Mouse (Mus musculus) CH12.LX (cell line): Measurements from ENCODE around the gene Fn3k. TPM values are rescaled to one million over a fixed set of nuclear protein-coding genes. Genes with fewer than 3 reads are reported as not detected.
A peak's percentile ranks its signal among the peaks of the same experiment; 100 is the strongest.

Source experiments
- DNase-seq: peaks from one replicate; pipeline ENCODE4 v3.0.0-alpha.2; 2013; ENCODE audit errors: extremely low read depth
- H3K27ac ChIP-seq: 2 replicates; pipeline ENCODE4 v1.5.1; 2012; ENCODE audit warnings: low read depth, mild to moderate bottlenecking, control low read depth, moderate library complexity; ENCODE audit not compliant: insufficient read depth
- H3K27me3 ChIP-seq: replicated peaks from 2 replicates; pipeline ENCODE3; 2012; ENCODE audit warnings: inconsistent platforms
- H3K36me3 ChIP-seq, 2 experiments: replicated peaks in 1 of 2; 2 replicates each; pipeline versions ENCODE3 to v1.6.1; 2012; ENCODE audit warnings: inconsistent platforms in 1 of 2, low read length in 1 of 2, mild to moderate bottlenecking in 1 of 2, mixed read lengths in 1 of 2, moderate library complexity in 1 of 2; ENCODE audit not compliant: control insufficient read depth in 1 of 2, insufficient read depth in 1 of 2
- H3K4me1 ChIP-seq, 2 experiments: 2 replicates each; pipeline ENCODE4 v1.6.1; 2012; ENCODE audit warnings: inconsistent platforms in 1 of 2, moderate library complexity in 1 of 2; ENCODE audit not compliant: insufficient read depth in 2 of 2, control insufficient read depth in 1 of 2
- H3K4me2 ChIP-seq: 2 replicates; pipeline ENCODE4 v1.6.1; 2012; ENCODE audit warnings: low read depth, mild to moderate bottlenecking, control low read depth; ENCODE audit not compliant: poor library complexity, insufficient read depth, severe bottlenecking
- H3K4me3 ChIP-seq, 3 experiments: fragments of 150-350 bp in 1 of 3; sonication (generic) in 1 of 3; replicated peaks in 1 of 3; 2 replicates each; pipeline versions ENCODE3 to v1.5.1; 2011 to 2012; ENCODE audit warnings: low read depth in 2 of 3, low read length in 2 of 3, mild to moderate bottlenecking in 2 of 3, moderate library complexity in 2 of 3, control low read depth in 1 of 3, improper control_type of control experiment in 1 of 3, inconsistent platforms in 1 of 3, mixed read lengths in 1 of 3; ENCODE audit not compliant: poor library complexity in 1 of 3
- H3K79me2 ChIP-seq: replicated peaks from 2 replicates; pipeline ENCODE4 v1.6.1; 2012; ENCODE audit warnings: mild to moderate bottlenecking, moderate library complexity; ENCODE audit not compliant: control insufficient read depth, poor library complexity, insufficient read depth, severe bottlenecking; ENCODE audit errors: extremely low read depth
- H3K9ac ChIP-seq: 2 replicates; pipeline ENCODE4 v1.6.1; 2012; ENCODE audit warnings: low read depth, mild to moderate bottlenecking, control low read depth, moderate library complexity; ENCODE audit not compliant: insufficient read depth
- H3K9me3 ChIP-seq: replicated peaks from 2 replicates; pipeline ENCODE3; 2012; ENCODE audit warnings: low read length, inconsistent platforms, mixed read lengths
- BHLHE40 ChIP-seq: IDR thresholded peaks from 2 replicates; pipeline ENCODE4 v1.6.1; 2011; ENCODE audit warnings: mild to moderate bottlenecking, low read depth, low read length, improper control_type of control experiment
- CHD1 ChIP-seq: IDR thresholded peaks from 2 replicates; pipeline ENCODE4 v1.6.1; 2012; ENCODE audit warnings: low read depth, low read length, improper control_type of control experiment, inconsistent platforms
- CHD2 ChIP-seq: IDR thresholded peaks from 2 replicates; pipeline ENCODE4 v1.6.1; 2011; ENCODE audit warnings: low read length, improper control_type of control experiment
- CTCF ChIP-seq, 2 experiments: IDR thresholded peaks in 1 of 2; conservative IDR thresholded peaks in 1 of 2; 2 replicates each; pipeline ENCODE4 v1.5.1; 2011 to 2012; ENCODE audit warnings: low read depth in 2 of 2, low read length in 2 of 2, improper control_type of control experiment in 1 of 2, inconsistent platforms in 1 of 2, mild to moderate bottlenecking in 1 of 2, moderate library complexity in 1 of 2
- GABPA ChIP-seq: IDR thresholded peaks from 2 replicates; pipeline ENCODE4 v1.6.1; 2012; ENCODE audit warnings: low read depth, low read length, improper control_type of control experiment, inconsistent platforms; ENCODE audit not compliant: insufficient replicate concordance
- IRF4 ChIP-seq: IDR thresholded peaks from 2 replicates; pipeline ENCODE4 v1.6.1; 2014; ENCODE audit warnings: low read depth, mild to moderate bottlenecking, inconsistent platforms, low read length, improper control_type of control experiment
- JUN ChIP-seq: IDR thresholded peaks from 2 replicates; pipeline ENCODE4 v1.6.1; 2011; ENCODE audit warnings: low read depth, mild to moderate bottlenecking, low read length, improper control_type of control experiment, moderate library complexity; ENCODE audit not compliant: insufficient read depth
- MAFK ChIP-seq: IDR thresholded peaks from 2 replicates; pipeline ENCODE4 v1.6.1; 2011; ENCODE audit warnings: low read length, improper control_type of control experiment; ENCODE audit not compliant: insufficient replicate concordance
- MAX ChIP-seq: IDR thresholded peaks from 2 replicates; pipeline ENCODE4 v1.6.1; 2011; ENCODE audit warnings: low read length, improper control_type of control experiment
- MAZ ChIP-seq: IDR thresholded peaks from 2 replicates; pipeline ENCODE4 v1.6.1; 2012; ENCODE audit warnings: low read depth, mild to moderate bottlenecking, inconsistent platforms, low read length, improper control_type of control experiment, moderate library complexity
- MEF2A ChIP-seq: IDR thresholded peaks from 2 replicates; pipeline ENCODE4 v1.6.1; 2014; ENCODE audit warnings: low read depth, mild to moderate bottlenecking, inconsistent platforms, low read length, improper control_type of control experiment, borderline replicate concordance
- MXI1 ChIP-seq: IDR thresholded peaks from 2 replicates; pipeline ENCODE4 v1.6.1; 2011; ENCODE audit warnings: mild to moderate bottlenecking, low read depth, low read length, improper control_type of control experiment
- MYC ChIP-seq: IDR thresholded peaks from 2 replicates; pipeline ENCODE4 v1.6.1; 2011; ENCODE audit warnings: low read depth, mild to moderate bottlenecking, improper control_type of control experiment, low read length
- POLR2AphosphoS2 ChIP-seq: IDR thresholded peaks from 2 replicates; pipeline ENCODE4 v1.6.1; 2011; ENCODE audit warnings: low read depth, low read length, improper control_type of control experiment
- RAD21 ChIP-seq: IDR thresholded peaks from 2 replicates; pipeline ENCODE4 v1.6.1; 2011; ENCODE audit warnings: low read depth, mild to moderate bottlenecking, low read length, improper control_type of control experiment, moderate library complexity
- RCOR1 ChIP-seq: conservative IDR thresholded peaks from 2 replicates; pipeline ENCODE4 v1.6.1; 2012; ENCODE audit warnings: low read depth, mild to moderate bottlenecking, inconsistent platforms, low read length, improper control_type of control experiment
- SIN3A ChIP-seq: IDR thresholded peaks from 2 replicates; pipeline ENCODE4 v1.6.1; 2012; ENCODE audit warnings: low read length, improper control_type of control experiment, inconsistent platforms
- SMC3 ChIP-seq: IDR thresholded peaks from 2 replicates; pipeline ENCODE4 v1.6.1; 2011; ENCODE audit warnings: low read depth, low read length, improper control_type of control experiment
- TBP ChIP-seq: conservative IDR thresholded peaks from 2 replicates; pipeline ENCODE4 v1.6.1; 2011; ENCODE audit warnings: low read depth, low read length, improper control_type of control experiment
- UBTF ChIP-seq: IDR thresholded peaks from 2 replicates; pipeline ENCODE4 v1.6.1; 2012; ENCODE audit warnings: low read depth, mild to moderate bottlenecking, inconsistent platforms, low read length, improper control_type of control experiment, moderate library complexity
- USF2 ChIP-seq: conservative IDR thresholded peaks from 2 replicates; pipeline ENCODE4 v1.6.1; 2011; ENCODE audit warnings: low read depth, low read length, improper control_type of control experiment
- ZKSCAN1 ChIP-seq: IDR thresholded peaks from 2 replicates; pipeline ENCODE4 v1.6.1; 2012; ENCODE audit warnings: low read depth, inconsistent platforms, low read length, improper control_type of control experiment, borderline replicate concordance
- ZMIZ1 ChIP-seq: IDR thresholded peaks from 2 replicates; pipeline ENCODE4 v1.6.1; 2012; ENCODE audit warnings: low read depth, mild to moderate bottlenecking, inconsistent platforms, low read length, improper control_type of control experiment
- dilution Hi-C: fragments of 300-500 bp; cut with MboI; formaldehyde crosslinking; loops from 2 replicates; pipeline ENCODE4 v1.14.3; 2020; ENCODE audit warnings: low sequenced_read_pairs; ENCODE audit not compliant: extremely low pct_unique_long_range_greater_than_20kb, extremely low pct_ligation_motif_present
- in situ Hi-C: fragments of 300-500 bp; cut with MboI; formaldehyde crosslinking; loops from 3 replicates; pipeline ENCODE4 v1.14.3; 2019; ENCODE audit warnings: low sequenced_read_pairs, low pct_ligation_motif_present, low pct_unique_long_range_greater_than_20kb, mixed read lengths
- polyA plus RNA-seq: library from polyadenylated mRNA; unstranded; fragments of >175 nt; gene quantifications from 2 replicates; pipeline ENCODE4 v1.2.1, GENCODE M21; 2012; ENCODE audit warnings: low read depth; ENCODE audit not compliant: insufficient read length
- total RNA-seq, 2 experiments: library from RNA; depleted of rRNA; stranded (reverse); fragments of 300-350 nt in 1 of 2; fragments of >200 nt in 1 of 2; gene quantifications; 2 replicates each; pipeline ENCODE4 v1.2.3; 2012 to 2014

Gene Fn3k
- total and polyA plus RNA-seq, 3 experiments, result 0.04 TPM; not detected in 2

GRCm38 (mm10) chr11:121442076-121442475, 7.4 kb downstream of the Fn3k start:
- H3K79me2 ChIP-seq, result no peaks in the 10 kb centered on the region
- no peaks in the 10 kb centered on the region for H3K4me1 ChIP-seq
- no peak for DNase-seq
- H3K4me2 ChIP-seq, result no peak overlapping the region
- H3K36me3 ChIP-seq, result no peaks in the 10 kb centered on the region
- H3K27me3 ChIP-seq, result peaks cover 45% of the 10 kb centered on the region
- no peak for TF ChIP-seq CHD1
- TF ChIP-seq MAFK, result no peak
- no peak for TF ChIP-seq ZMIZ1
- TF ChIP-seq USF2, result no peak
- TF ChIP-seq UBTF, result no peak
- no peak for TF ChIP-seq TBP
- TF ChIP-seq SMC3, result no peak
- no peak for TF ChIP-seq IRF4
- no peak for TF ChIP-seq CHD2
- no peak for TF ChIP-seq MAX
- TF ChIP-seq RCOR1, result no peak
- no peak for TF ChIP-seq CTCF (conservative IDR thresholded peaks at IDR 0.05 in 1 of 2, IDR thresholded peaks at IDR 0.05 in 1 of 2; ENCODE audit: low read depth in 2 of 2, low read length in 2 of 2)
- no peak for TF ChIP-seq JUN
- in situ Hi-C loops (no loop called here), dilution Hi-C loops (no loop called here)
- H3K4me3 ChIP-seq, result no peak overlapping the region
- no peak overlapping the region for H3K9ac ChIP-seq
- H3K27ac ChIP-seq, result no peak overlapping the region
- H3K9me3 ChIP-seq, result no peaks in the 10 kb centered on the region

- no peaks in the 10 kb centered on the region for H3K9me3 ChIP-seq
- peaks cover 21% of the 10 kb centered on the region for H3K27me3 ChIP-seq
- H3K36me3 ChIP-seq, result peaks cover 8 to 21% of the 10 kb centered on the region in 2 experiments
- TF ChIP-seq MYC (no peak), MXI1 (no peak), BHLHE40 (no peak), MEF2A (no peak), POLR2AphosphoS2 (no peak), SIN3A (no peak), ZKSCAN1 (no peak), RAD21 (no peak), MAX (no peak), MAZ (no peak), GABPA (no peak), SMC3 (no peak), IRF4 (no peak)
- H3K9ac ChIP-seq, result peak overlapping the region; percentile 16; the same call in 1 of the 2 replicates
- peak overlapping the region; percentile 40 to 81 (median 47) for H3K4me3 ChIP-seq
- dilution Hi-C loops (no loop called here), in situ Hi-C loops (no loop called here)
- peaks cover 9 to 24% of the 10 kb centered on the region in 2 experiments for H3K4me1 ChIP-seq
- H3K79me2 ChIP-seq, result peaks cover 6% of the 10 kb centered on the region; the same call in 1 of the 2 replicates
- no peak for DNase-seq
- peak overlapping the region; percentile 68 for H3K4me2 ChIP-seq
- no peak overlapping the region for H3K27ac ChIP-seq
Observed at GRCm38 (mm10) chr11:121451216-121451726, 16.6 kb downstream of the Fn3k start.
